Mouse (Mus musculus) embryonic facial prominence, embryonic 10.5 days (tissue): ENCODE measurements at regions not wholly inside any gene's neighbourhood (a gene's known extent, or its start where the extent isn't known, plus 50 kb on each side); places are given as distances from the start of the nearest gene placed in this dataset.

Experiments
- DNase-seq: peaks from one replicate; pipeline ENCODE4 v3.0.0-alpha.2; 2017; ENCODE audit warnings: low spot score
- H3K27ac ChIP-seq: fragments of 300-500 bp; sonication (generic); replicated peaks from 2 replicates; pipeline ENCODE4 v1.5.1; 2016; ENCODE audit warnings: mild to moderate bottlenecking
- H3K27me3 ChIP-seq: fragments of 300-500 bp; sonication (generic); replicated peaks from 2 replicates; pipeline ENCODE4 v1.6.1; 2016; ENCODE audit warnings: low read depth, mild to moderate bottlenecking; ENCODE audit not compliant: poor library complexity, severe bottlenecking
- H3K36me3 ChIP-seq: fragments of 300-500 bp; sonication (generic); replicated peaks from 2 replicates; pipeline ENCODE4 v1.6.1; 2016; ENCODE audit warnings: mild to moderate bottlenecking, moderate library complexity
- H3K4me1 ChIP-seq: fragments of 300-500 bp; sonication (generic); 2 replicates; pipeline ENCODE4 v1.6.1; 2016
- H3K4me3 ChIP-seq: fragments of 300-500 bp; sonication (generic); 2 replicates; pipeline ENCODE4 v1.5.1; 2016; ENCODE audit warnings: mild to moderate bottlenecking, moderate library complexity
- H3K9me3 ChIP-seq: fragments of 300-500 bp; sonication (generic); 2 replicates; pipeline ENCODE4 v1.6.1; 2016; ENCODE audit warnings: mild to moderate bottlenecking
- WGBS: fragments of 180-500 bp; shearing (Covaris S2); methylation state at CpG from one replicate; pipeline ENCODE4 v1.1.7; 2016; 5-methylcytosine and 5-hydroxymethylcytosine counted together

GRCm38 (mm10) chr7:74107176-74107928, 93.9 kb upstream of the St8sia2 start:
- no peaks in the 10 kb centered on the region for H3K9me3 ChIP-seq
- H3K4me1 ChIP-seq = 0 out of 2 replicates have a peak, but pooled peaks cover 2% of the 10 kb centered on the region
- no peak overlapping the region for H3K4me3 ChIP-seq
- H3K36me3 ChIP-seq = no peaks in the 10 kb centered on the region
- DNase-seq = no peak
- no peak overlapping the region for H3K27ac ChIP-seq
- H3K27me3 ChIP-seq = no peaks in the 10 kb centered on the region
- WGBS = 75% methylated on average over 5 of the region's 5 CpGs

GRCm38 (mm10) chr7:74091402-74092025, 78.0 kb upstream of the St8sia2 start:
- no peak for DNase-seq
- Histone ChIP-seq H3K36me3 (no peaks in the 10 kb centered on the region), H3K4me3 (no peak overlapping the region), H3K4me1 (no peaks in the 10 kb centered on the region), H3K27me3 (no peaks in the 10 kb centered on the region), H3K27ac (no peak overlapping the region; the same call in 1 of the 2 replicates), H3K9me3 (no peaks in the 10 kb centered on the region)
- WGBS = 56% methylated on average over 3 of the region's 3 CpGs

- DNase-seq = no peak
- H3K27me3 ChIP-seq = no peaks in the 10 kb centered on the region
- H3K9me3 ChIP-seq = no peaks in the 10 kb centered on the region
- H3K27ac ChIP-seq = no peak overlapping the region
- no peaks in the 10 kb centered on the region for H3K4me1 ChIP-seq
- no peak overlapping the region for H3K4me3 ChIP-seq
- WGBS = 80% methylated on average over 4 of the region's 4 CpGs
- H3K36me3 ChIP-seq = no peaks in the 10 kb centered on the region
Observed at GRCm38 (mm10) chr7:74080846-74081235, 67.4 kb upstream of the St8sia2 start.

- no peak for DNase-seq
- Histone ChIP-seq H3K36me3 (no peaks in the 10 kb centered on the region), H3K27me3 (no peaks in the 10 kb centered on the region), H3K4me1 (no peaks in the 10 kb centered on the region), H3K9me3 (no peaks in the 10 kb centered on the region), H3K27ac (no peak overlapping the region), H3K4me3 (no peak overlapping the region)
- 89% methylated on average over 9 of the region's 9 CpGs for WGBS
Observed at GRCm38 (mm10) chr7:74080079-74080845, 66.8 kb upstream of the St8sia2 start.

GRCm38 (mm10) chr7:74072632-74073031, 59.1 kb upstream of the St8sia2 start:
- Histone ChIP-seq H3K27ac (0 out of 2 replicates have a peak overlapping the region, but pooled peaks have one; percentile 40), H3K36me3 (no peaks in the 10 kb centered on the region), H3K4me3 (no peak overlapping the region), H3K9me3 (0 out of 2 replicates have a peak, but pooled peaks cover 3% of the 10 kb centered on the region), H3K4me1 (no peaks in the 10 kb centered on the region; the same call in 1 of the 2 replicates), H3K27me3 (no peaks in the 10 kb centered on the region)
- no peak for DNase-seq
- WGBS = 65% methylated on average over 3 of the region's 3 CpGs

- Histone ChIP-seq H3K4me3 (no peak overlapping the region), H3K36me3 (no peaks in the 10 kb centered on the region), H3K27ac (no peak overlapping the region), H3K27me3 (no peaks in the 10 kb centered on the region), H3K9me3 (0 out of 2 replicates have a peak, but pooled peaks cover 3% of the 10 kb centered on the region), H3K4me1 (peaks cover under 1% of the 10 kb centered on the region)
- WGBS = 90% methylated on average over 2 of the region's 2 CpGs
- no peak for DNase-seq
Observed at GRCm38 (mm10) chr7:74070836-74071235, 57.3 kb upstream of the St8sia2 start.

GRCm38 (mm10) chr7:74065449-74066099, 52.1 kb upstream of the St8sia2 start:
- WGBS = 55% methylated on average over 4 of the region's 4 CpGs
- DNase-seq = peak; percentile 18
- Histone ChIP-seq H3K36me3 (no peaks in the 10 kb centered on the region), H3K9me3 (0 out of 2 replicates have a peak, but pooled peaks cover 3% of the 10 kb centered on the region), H3K27me3 (no peaks in the 10 kb centered on the region), H3K4me3 (no peak overlapping the region), H3K27ac (no peak overlapping the region), H3K4me1 (peaks cover 9% of the 10 kb centered on the region; the same call in 1 of the 2 replicates)
